Mouse (Mus musculus) neural tube, embryonic 11.5 days (tissue): ENCODE results near the gene Uggt1. TPM values are rescaled to one million over a fixed set of nuclear protein-coding genes. Genes with fewer than 3 reads are reported as not detected.

Source experiments
- ATAC-seq: fragments of 200-750 bp; cut with Nextera tagmentation; 2 replicates; pipeline ENCODE4 v1.8.0; 2017; ENCODE audit warnings: moderate number of reproducible peaks, mild to moderate bottlenecking, moderate TSS enrichment, moderate library complexity; ENCODE audit not compliant: insufficient read depth, low FRiP score, low TSS enrichment
- DNase-seq: peaks from one replicate; pipeline ENCODE4 v3.0.0-alpha.2; 2015; ENCODE audit warnings: low spot score
- H3K27ac ChIP-seq: fragments of 300-500 bp; sonication (generic); 2 replicates; pipeline ENCODE4 v1.5.1; 2014; ENCODE audit warnings: low read depth, mild to moderate bottlenecking, low read length
- H3K27me3 ChIP-seq: fragments of 300-500 bp; sonication (generic); 2 replicates; pipeline ENCODE4 v1.6.1; 2014; ENCODE audit warnings: mild to moderate bottlenecking, low read length, mixed read lengths; ENCODE audit not compliant: control insufficient read depth, insufficient read depth
- H3K36me3 ChIP-seq: fragments of 300-500 bp; sonication (generic); 2 replicates; pipeline ENCODE4 v1.6.1; 2014; ENCODE audit warnings: mild to moderate bottlenecking, low read length, moderate library complexity, mixed read lengths; ENCODE audit not compliant: control insufficient read depth, insufficient read depth
- H3K4me1 ChIP-seq: fragments of 300-500 bp; sonication (generic); 2 replicates; pipeline ENCODE4 v1.6.1; 2014; ENCODE audit warnings: low read length, mixed read lengths; ENCODE audit not compliant: control insufficient read depth, insufficient read depth
- H3K4me2 ChIP-seq: fragments of 300-500 bp; sonication (generic); 2 replicates; pipeline ENCODE4 v1.6.1; 2014; ENCODE audit warnings: low read depth, mild to moderate bottlenecking, moderate library complexity
- H3K4me3 ChIP-seq: fragments of 300-500 bp; sonication (generic); 2 replicates; pipeline ENCODE4 v1.5.1; 2014; ENCODE audit warnings: low read depth, low read length
- H3K9ac ChIP-seq: fragments of 300-500 bp; sonication (generic); 2 replicates; pipeline ENCODE4 v1.6.1; 2014; ENCODE audit warnings: mild to moderate bottlenecking, low read length
- H3K9me3 ChIP-seq: fragments of 300-500 bp; sonication (generic); 2 replicates; pipeline ENCODE4 v1.6.1; 2016; ENCODE audit warnings: low read length; ENCODE audit not compliant: control insufficient read depth
- WGBS: fragments of 180-500 bp; shearing (Covaris S2); extraction: QIAGEN DNeasy Blood & Tissue Kit; methylation state at CpG from one replicate; pipeline ENCODE4 v1.1.7; 2014; 5-methylcytosine and 5-hydroxymethylcytosine counted together
- polyA plus RNA-seq: library from polyadenylated mRNA; unstranded; fragments of >200 nt; fragmentation: Nextera tagmentation; extraction: Ambion mirVana; gene quantifications from 2 replicates; pipeline ENCODE4 v1.2.1, GENCODE M21; 2014

The Uggt1 gene
- polyA plus RNA-seq, 1 experiment from 2014 or later = 82.3 TPM

- Histone ChIP-seq H3K36me3 (no peaks in the 10 kb centered on the region), H3K27ac (no peak overlapping the region), H3K4me1 (no peaks in the 10 kb centered on the region), H3K9ac (no peak overlapping the region), H3K9me3 (no peaks in the 10 kb centered on the region), H3K27me3 (no peaks in the 10 kb centered on the region), H3K4me2 (no peak overlapping the region), H3K4me3 (no peak overlapping the region)
- ATAC-seq (no peak), DNase-seq (no peak)
- 51% methylated on average over 7 of the region's 7 CpGs for WGBS
These were observed 119.4 kb downstream of the Uggt1 start for GRCm38 (mm10) chr1:36125076-36125475.

DNA sequence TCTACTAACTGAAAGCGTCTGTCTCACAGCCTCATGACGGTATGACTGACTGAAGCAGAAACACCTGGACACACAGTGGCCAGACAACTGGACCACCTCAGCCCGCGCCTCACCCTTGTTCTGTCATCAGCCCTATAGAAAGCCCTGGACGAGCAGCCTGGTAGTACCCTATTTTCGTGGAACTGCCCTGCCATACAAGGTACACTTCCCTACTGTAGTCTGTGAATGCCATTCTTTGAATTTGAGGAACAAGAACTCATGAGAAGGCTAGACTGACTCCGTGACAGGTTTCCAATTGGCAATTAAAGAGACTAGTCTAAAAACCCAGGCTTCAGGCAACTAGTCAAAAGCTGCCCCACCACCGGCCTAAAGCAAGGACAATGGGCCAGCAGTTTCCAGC, 123.3 kb downstream of the Uggt1 start:
- Histone ChIP-seq H3K4me3 (no peak overlapping the region), H3K9me3 (no peaks in the 10 kb centered on the region), H3K27ac (no peak overlapping the region), H3K9ac (no peak overlapping the region), H3K4me2 (no peak overlapping the region), H3K36me3 (no peaks in the 10 kb centered on the region), H3K4me1 (no peaks in the 10 kb centered on the region), H3K27me3 (no peaks in the 10 kb centered on the region)
- no peak for ATAC-seq
- 85% methylated on average over 8 of the region's 8 CpGs for WGBS
- no peak for DNase-seq

DNA sequence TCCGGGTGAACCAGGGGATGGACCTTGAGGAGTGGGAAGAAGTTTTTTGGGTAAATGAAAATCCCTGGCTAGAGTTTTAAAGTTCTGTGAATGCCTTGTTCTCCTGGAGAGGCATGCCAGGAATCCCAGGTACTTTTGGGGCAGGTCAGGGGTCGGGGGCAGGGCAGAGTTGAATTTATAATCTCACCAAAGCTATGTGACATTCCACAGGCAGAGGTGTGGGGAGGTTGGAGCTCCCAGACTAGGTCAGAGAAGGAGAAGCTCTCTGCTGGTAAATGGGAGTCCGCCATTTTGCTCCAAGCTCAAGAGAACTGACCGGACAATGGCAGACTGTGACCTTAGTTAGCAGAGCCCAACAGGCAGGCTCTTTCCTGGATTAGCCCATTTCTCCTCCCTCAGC, 125.1 kb downstream of the Uggt1 start:
- H3K9ac ChIP-seq = no peak overlapping the region
- no peaks in the 10 kb centered on the region for H3K36me3 ChIP-seq
- no peak overlapping the region for H3K4me2 ChIP-seq
- H3K27me3 ChIP-seq = no peaks in the 10 kb centered on the region
- 90% methylated on average over 4 of the region's 4 CpGs for WGBS
- H3K9me3 ChIP-seq = no peaks in the 10 kb centered on the region
- no peak overlapping the region for H3K27ac ChIP-seq
- DNase-seq (no peak), ATAC-seq (no peak)
- H3K4me3 ChIP-seq = no peak overlapping the region
- H3K4me1 ChIP-seq = no peaks in the 10 kb centered on the region

DNA sequence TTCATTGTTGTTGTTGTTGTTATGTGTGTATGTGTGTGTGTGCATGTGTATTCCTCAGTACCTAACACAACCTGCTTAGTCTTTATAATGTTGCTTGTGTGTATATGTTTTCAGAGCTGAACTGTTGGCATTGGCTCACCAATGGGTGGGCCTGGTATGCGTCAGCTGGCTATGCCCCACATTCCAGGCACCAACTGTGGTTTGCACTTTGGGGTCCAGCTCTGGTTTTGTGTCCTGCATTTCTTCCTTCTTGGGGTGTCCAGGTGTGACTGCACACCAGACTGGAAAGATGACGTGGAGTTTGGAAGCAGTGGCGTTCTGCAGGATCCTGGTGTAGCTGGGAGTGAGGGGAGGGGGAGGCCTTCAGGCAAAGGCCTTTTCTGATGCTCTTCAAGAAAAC, 125.6 kb downstream of the Uggt1 start:
- DNase-seq = no peak
- Histone ChIP-seq H3K9ac (no peak overlapping the region), H3K27me3 (no peaks in the 10 kb centered on the region), H3K4me1 (no peaks in the 10 kb centered on the region), H3K4me2 (no peak overlapping the region), H3K4me3 (no peak overlapping the region), H3K36me3 (no peaks in the 10 kb centered on the region), H3K9me3 (no peaks in the 10 kb centered on the region), H3K27ac (no peak overlapping the region)
- WGBS = 92% methylated on average over 3 of the region's 3 CpGs
- no peak for ATAC-seq

- DNase-seq (no peak), ATAC-seq (no peak)
- no peaks in the 10 kb centered on the region for H3K4me1 ChIP-seq
- no peaks in the 10 kb centered on the region for H3K27me3 ChIP-seq
- no peaks in the 10 kb centered on the region for H3K9me3 ChIP-seq
- H3K4me2 ChIP-seq = no peak overlapping the region
- 83% methylated on average over 9 of the region's 9 CpGs for WGBS
- no peaks in the 10 kb centered on the region for H3K36me3 ChIP-seq
- H3K4me3 ChIP-seq = no peak overlapping the region
- no peak overlapping the region for H3K9ac ChIP-seq
- no peak overlapping the region for H3K27ac ChIP-seq
These were observed 126.3 kb downstream of the Uggt1 start for GRCm38 (mm10) chr1:36118061-36118685.

DNA sequence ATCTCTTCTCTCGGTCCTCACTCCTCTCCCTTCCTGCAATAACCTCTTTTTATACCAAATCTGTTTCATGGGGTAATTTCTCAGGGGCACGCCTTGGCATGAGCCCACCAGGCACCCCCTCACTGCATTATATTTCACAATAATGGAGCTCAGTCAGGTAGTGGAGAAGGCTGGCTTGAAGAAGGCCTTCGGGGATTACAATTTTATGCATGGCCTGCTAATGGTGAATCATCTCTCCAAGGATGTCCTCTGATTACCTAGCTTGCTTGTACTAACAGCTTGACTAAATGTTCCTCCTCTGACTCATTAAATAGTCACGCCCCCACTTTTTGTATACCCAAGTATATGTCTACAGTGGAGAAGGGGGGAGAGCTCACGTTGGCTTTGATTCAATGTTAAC, 128.0 kb downstream of the Uggt1 start:
- WGBS = 85% methylated on average over 5 of the region's 5 CpGs

GRCm38 (mm10) chr1:36114844-36115243, 129.7 kb downstream of the Uggt1 start:
- 88% methylated on average over 3 of the region's 3 CpGs for WGBS
- Histone ChIP-seq H3K9ac (no peak overlapping the region), H3K4me2 (no peak overlapping the region), H3K9me3 (no peaks in the 10 kb centered on the region), H3K36me3 (no peaks in the 10 kb centered on the region), H3K4me3 (no peak overlapping the region), H3K27me3 (no peaks in the 10 kb centered on the region), H3K27ac (no peak overlapping the region), H3K4me1 (no peaks in the 10 kb centered on the region)
- DNase-seq (no peak), ATAC-seq (no peak)

More for the DNA sequence above, 128.0 kb downstream of the Uggt1 start:
- Histone ChIP-seq H3K36me3 (no peaks in the 10 kb centered on the region), H3K4me3 (no peak overlapping the region), H3K4me1 (no peaks in the 10 kb centered on the region), H3K27ac (no peak overlapping the region), H3K9ac (no peak overlapping the region), H3K27me3 (no peaks in the 10 kb centered on the region), H3K9me3 (no peaks in the 10 kb centered on the region), H3K4me2 (no peak overlapping the region)
- DNase-seq (no peak), ATAC-seq (no peak)

- H3K9ac ChIP-seq = no peak overlapping the region
- no peak overlapping the region for H3K4me3 ChIP-seq
- 86% methylated on average over 8 of the region's 8 CpGs for WGBS
- no peak overlapping the region for H3K4me2 ChIP-seq
- no peaks in the 10 kb centered on the region for H3K27me3 ChIP-seq
- H3K9me3 ChIP-seq = no peaks in the 10 kb centered on the region
- H3K36me3 ChIP-seq = no peaks in the 10 kb centered on the region
- ATAC-seq (no peak), DNase-seq (no peak)
- H3K27ac ChIP-seq = no peak overlapping the region
- no peaks in the 10 kb centered on the region for H3K4me1 ChIP-seq
These were observed 130.8 kb downstream of the Uggt1 start for GRCm38 (mm10) chr1:36113670-36114069.

- H3K4me2 ChIP-seq = no peak overlapping the region
- no peak overlapping the region for H3K9ac ChIP-seq
- no peaks in the 10 kb centered on the region for H3K4me1 ChIP-seq
- no peak for DNase-seq
- H3K36me3 ChIP-seq = no peaks in the 10 kb centered on the region
- 91% methylated on average over 3 of the region's 3 CpGs for WGBS
- H3K27me3 ChIP-seq = no peaks in the 10 kb centered on the region
- H3K9me3 ChIP-seq = no peaks in the 10 kb centered on the region
- no peak overlapping the region for H3K4me3 ChIP-seq
- ATAC-seq = no peak
- H3K27ac ChIP-seq = no peak overlapping the region
These were observed 131.9 kb downstream of the Uggt1 start for GRCm38 (mm10) chr1:36112665-36113064.
